Mouse (Mus musculus) heart, postnatal 36 days (tissue): ENCODE measurements at regions not wholly inside any gene's neighbourhood (a gene's known extent, or its start where the extent isn't known, plus 50 kb on each side); places are given as distances from the start of the nearest gene placed in this dataset.
A peak's percentile ranks its signal among the peaks of the same experiment; 100 is the strongest.

Experiments used
- DNase-seq, 2 experiments: peaks; one replicate each; pipeline ENCODE4 v3.0.0; 2021 to 2022
- intact Hi-C: fragments of 180-260 bp; cut with DNase I; formaldehyde crosslinking; loops from one replicate; pipeline ENCODE4 v1.15.1; 2025

- DNase-seq = no peak
- intact Hi-C loops = no loop called here
Measured at GRCm38 (mm10) chr10:20793956-20794355, 69.1 kb upstream of the Pde7b start.

GRCm38 (mm10) chr10:20780946-20781345 is 56.1 kb upstream of the Pde7b start:
- intact Hi-C loops = no loop called here
- DNase-seq = no peak

- intact Hi-C loops = no loop called here
- DNase-seq = peak in 1 of 2 experiments; percentile 11
Measured at GRCm38 (mm10) chr10:20776640-20777413, 51.9 kb upstream of the Pde7b start.

GRCm38 (mm10) chr10:20775731-20776429 is 51.0 kb upstream of the Pde7b start:
- intact Hi-C loops = no loop called here
- no peak for DNase-seq
